In the genomic region with DNA sequence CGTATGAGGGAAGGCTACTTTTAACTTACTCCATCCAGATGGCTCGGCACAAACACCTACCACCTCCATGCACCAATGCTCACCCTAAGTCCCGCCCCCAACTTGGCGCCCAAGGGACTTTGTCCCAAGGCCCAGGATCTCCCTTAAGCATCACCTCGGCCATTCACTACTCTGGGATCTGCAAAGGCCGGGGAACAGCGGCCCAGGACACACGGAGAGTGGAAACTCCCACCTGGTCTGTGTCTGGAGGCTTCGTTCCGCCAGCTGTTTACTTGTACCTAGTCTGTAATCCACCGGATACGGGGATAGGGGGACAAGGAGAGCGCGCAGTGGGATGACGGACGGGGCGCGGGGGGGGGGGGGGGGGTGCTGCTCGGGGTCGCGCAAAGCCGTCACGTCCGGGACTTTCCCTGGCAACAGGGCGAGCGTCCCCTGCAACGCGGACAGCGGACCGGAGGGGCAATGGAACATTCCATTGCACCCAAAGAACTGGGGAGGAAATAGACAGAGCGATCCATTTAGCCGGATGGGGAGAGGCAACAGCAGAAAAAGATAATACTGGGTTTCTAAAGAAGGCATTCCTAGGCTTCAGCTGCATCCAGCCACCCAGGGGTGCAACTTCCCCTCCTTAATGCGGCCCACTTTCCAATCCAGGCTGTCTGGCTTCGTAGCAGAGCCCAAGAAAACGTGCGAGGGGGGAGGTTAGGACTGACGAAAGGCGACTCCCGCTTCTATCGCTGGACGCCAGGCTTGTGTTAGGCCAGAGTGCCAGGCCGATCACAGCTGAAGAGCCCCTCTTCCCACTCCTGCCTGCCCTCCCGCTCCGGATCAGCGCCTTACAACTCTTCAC, we compare ENCODE assay signal across 8 mouse cellular contexts. TPM values are rescaled to one million over a fixed set of nuclear protein-coding genes. Genes with fewer than 3 reads are reported as not detected.
DNase-seq lines count a peak whose midpoint lies in the region; ATAC-seq and TF ChIP-seq lines count a peak whose summit lies in the region.

No protein-coding gene starts in this region.

- H3K9me3 ChIP-seq in embryonic facial prominence, embryonic 13.5 days, result no peaks in the 10 kb centered on the region
- H3K9me3 ChIP-seq in limb, embryonic 12.5 days, result no peaks in the 10 kb centered on the region
- H3K9me3 ChIP-seq in midbrain, embryonic 13.5 days, result no peaks in the 10 kb centered on the region

- peak; percentile 31; the same call in 1 of the 2 replicates for TF ChIP-seq POLR2A in small intestine, adult 2 months (IDR thresholded peaks at IDR 0.05; ENCODE audit: low read depth, low read length)

- H3K36me3 ChIP-seq in embryonic facial prominence, embryonic 13.5 days, result peaks cover 24% of the 10 kb centered on the region
- H3K36me3 ChIP-seq in limb, embryonic 12.5 days, result peaks cover 29% of the 10 kb centered on the region
- H3K36me3 ChIP-seq in midbrain, embryonic 13.5 days, result peaks cover 9% of the 10 kb centered on the region
- H3K36me3 ChIP-seq in small intestine, adult 2 months (ENCODE audit: control insufficient read depth, insufficient read depth, low read length), result peaks cover 7% of the 10 kb centered on the region

- H3K9ac ChIP-seq in embryonic facial prominence, embryonic 13.5 days, result peak overlapping the region; percentile 83
- H3K9ac ChIP-seq in limb, embryonic 12.5 days (replicated peaks), result peak overlapping the region; percentile 73
- peak overlapping the region; percentile 83 for H3K9ac ChIP-seq in midbrain, embryonic 13.5 days (replicated peaks)

- no peak for TF ChIP-seq CTCF in small intestine, adult 2 months (IDR thresholded peaks at IDR 0.05; ENCODE audit: extremely low read depth, insufficient read length, insufficient replicate concordance, low read depth, low read length)

- peak overlapping the region; percentile 91 for H3K4me2 ChIP-seq in embryonic facial prominence, embryonic 13.5 days
- H3K4me2 ChIP-seq in limb, embryonic 12.5 days, result peak overlapping the region; percentile 87
- H3K4me2 ChIP-seq in midbrain, embryonic 13.5 days (replicated peaks), result peak overlapping the region; percentile 91

- H3K27me3 ChIP-seq in embryonic facial prominence, embryonic 13.5 days, result peaks cover 31% of the 10 kb centered on the region
- H3K27me3 ChIP-seq in limb, embryonic 12.5 days, result peaks cover 40% of the 10 kb centered on the region
- peaks cover 25% of the 10 kb centered on the region for H3K27me3 ChIP-seq in midbrain, embryonic 13.5 days
- peaks cover 14% of the 10 kb centered on the region for H3K27me3 ChIP-seq in small intestine, adult 2 months (ENCODE audit: control insufficient read depth, insufficient read depth, low read length)

- ATAC-seq in embryonic facial prominence, embryonic 13.5 days (ENCODE audit: insufficient number of reproducible peaks, insufficient read depth, low FRiP score, low TSS enrichment, low read depth), result peak; percentile 67; the same call in 1 of the 2 replicates
- peak; percentile 73 for ATAC-seq in limb, embryonic 12.5 days (ENCODE audit: insufficient number of reproducible peaks, insufficient read depth, low FRiP score, low TSS enrichment, low read depth)
- ATAC-seq in midbrain, embryonic 13.5 days, result peak; percentile 76

- DNase-seq in 3134 (ENCODE audit: extremely low read depth, insufficient read length, low spot score), result peak; percentile 85
- peak; percentile 87 for DNase-seq in adrenal gland, postnatal 25 days
- peak; percentile 90 to 94 for DNase-seq in heart, adult 18-20 months
- DNase-seq in kidney, adult 11 months, result peak; percentile 91

- peak overlapping the region; percentile 82 for H3K4me3 ChIP-seq in embryonic facial prominence, embryonic 13.5 days
- peak overlapping the region; percentile 76 for H3K4me3 ChIP-seq in limb, embryonic 12.5 days (replicated peaks)
- peak overlapping the region; percentile 80 for H3K4me3 ChIP-seq in midbrain, embryonic 13.5 days (replicated peaks)
- H3K4me3 ChIP-seq in small intestine, adult 2 months (ENCODE audit: low read depth, low read length), result peak overlapping the region; percentile 74

- H3K4me1 ChIP-seq in embryonic facial prominence, embryonic 13.5 days, result peaks cover 58% of the 10 kb centered on the region
- H3K4me1 ChIP-seq in limb, embryonic 12.5 days (replicated peaks), result peaks cover 53% of the 10 kb centered on the region
- peaks cover 63% of the 10 kb centered on the region for H3K4me1 ChIP-seq in midbrain, embryonic 13.5 days (replicated peaks)
- peaks cover 13% of the 10 kb centered on the region for H3K4me1 ChIP-seq in small intestine, adult 2 months (ENCODE audit: control insufficient read depth, insufficient read depth, insufficient read length, low read length)

- WGBS in embryonic facial prominence, embryonic 13.5 days, result under 1% methylated on average over 40 of the region's 45 CpGs
- under 1% methylated on average over 43 of the region's 45 CpGs for WGBS in limb, embryonic 12.5 days
- WGBS in midbrain, embryonic 13.5 days, result under 1% methylated on average over 44 of the region's 45 CpGs
- WGBS in small intestine, adult 2 months, result 1% methylated on average over 43 of the region's 45 CpGs

- peak overlapping the region; percentile 97 for H3K27ac ChIP-seq in embryonic facial prominence, embryonic 13.5 days
- H3K27ac ChIP-seq in limb, embryonic 12.5 days, result peak overlapping the region; percentile 90
- H3K27ac ChIP-seq in midbrain, embryonic 13.5 days, result peak overlapping the region; percentile 94
- H3K27ac ChIP-seq in small intestine, adult 2 months (ENCODE audit: insufficient read depth, low read depth, low read length), result peak overlapping the region; percentile 89

RNA-seq across cellular contexts. Expression of a gene that starts 1.0 kb away (rescaled TPM):
- 56.9 and 61.1 TPM in 2 replicates for total RNA-seq in adrenal gland, postnatal 25 days (2021)
- polyA plus RNA-seq in embryonic facial prominence, embryonic 13.5 days (2015; fragmentation: Nextera tagmentation; extraction: Ambion mirVana), result 21.6 and 22.2 TPM in 2 replicates
- 10 to 100 TPM; 55.5 to 55.8 TPM for total RNA-seq in heart, adult 18-20 months (2021)
- polyA plus RNA-seq in limb, embryonic 12.5 days (2016; fragmentation: Nextera tagmentation; extraction: Ambion mirVana), result 15.9 and 17.6 TPM in 2 replicates
- polyA plus RNA-seq in midbrain, embryonic 13.5 days (2015; fragmentation: Nextera tagmentation; extraction: Ambion mirVana), result 22.3 and 23.3 TPM in 2 replicates
- polyA plus RNA-seq in small intestine, adult 2 months (2012; rRNA removed), result 17.3 and 22.0 TPM in 2 replicates

RNA-seq across cellular contexts. Expression of a gene that starts 2.0 kb away (rescaled TPM):
- 10.8 and 13.5 TPM in 2 replicates for total RNA-seq in adrenal gland, postnatal 25 days (2021)
- polyA plus RNA-seq in embryonic facial prominence, embryonic 13.5 days (2015; fragmentation: Nextera tagmentation; extraction: Ambion mirVana), result 0.55 and 0.78 TPM in 2 replicates
- 1 to 10 TPM in 1 of 2 experiments, under 1 TPM in 1; 0.93 to 1.5 TPM for total RNA-seq in heart, adult 18-20 months (2021)
- polyA plus RNA-seq in limb, embryonic 12.5 days (2016; fragmentation: Nextera tagmentation; extraction: Ambion mirVana), result 0.20 and 0.28 TPM in 2 replicates
- polyA plus RNA-seq in midbrain, embryonic 13.5 days (2015; fragmentation: Nextera tagmentation; extraction: Ambion mirVana), result 7.4 and 7.5 TPM in 2 replicates
- polyA plus RNA-seq in small intestine, adult 2 months (2012; rRNA removed), result 5.5 and 8.0 TPM in 2 replicates

RNA-seq across cellular contexts. Expression of a gene that starts 11.5 kb away (rescaled TPM):
- total RNA-seq in adrenal gland, postnatal 25 days (2021), result 3.0 and 3.8 TPM in 2 replicates
- 7.5 and 10.2 TPM in 2 replicates for polyA plus RNA-seq in embryonic facial prominence, embryonic 13.5 days (2015; fragmentation: Nextera tagmentation; extraction: Ambion mirVana)
- 1 to 10 TPM in 1 of 2 experiments, under 1 TPM in 1; 0.85 to 1.1 TPM for total RNA-seq in heart, adult 18-20 months (2021)
- polyA plus RNA-seq in limb, embryonic 12.5 days (2016; fragmentation: Nextera tagmentation; extraction: Ambion mirVana), result 3.0 and 3.4 TPM in 2 replicates
- 6.8 and 8.6 TPM in 2 replicates for polyA plus RNA-seq in midbrain, embryonic 13.5 days (2015; fragmentation: Nextera tagmentation; extraction: Ambion mirVana)
- polyA plus RNA-seq in small intestine, adult 2 months (2012; rRNA removed), result 1.8 and 2.3 TPM in 2 replicates

RNA-seq across cellular contexts. Expression of a gene that starts 17.2 kb away (rescaled TPM):
- 13.4 TPM in 2 replicates for total RNA-seq in adrenal gland, postnatal 25 days (2021)
- 15.0 and 18.0 TPM in 2 replicates for polyA plus RNA-seq in embryonic facial prominence, embryonic 13.5 days (2015; fragmentation: Nextera tagmentation; extraction: Ambion mirVana)
- total RNA-seq in heart, adult 18-20 months (2021), result 1 to 10 TPM; 5.8 to 6.5 TPM
- polyA plus RNA-seq in limb, embryonic 12.5 days (2016; fragmentation: Nextera tagmentation; extraction: Ambion mirVana), result 14.0 and 19.5 TPM in 2 replicates
- polyA plus RNA-seq in midbrain, embryonic 13.5 days (2015; fragmentation: Nextera tagmentation; extraction: Ambion mirVana), result 17.0 and 18.9 TPM in 2 replicates
- polyA plus RNA-seq in small intestine, adult 2 months (2012; rRNA removed), result 2.5 and 9.3 TPM in 2 replicates

RNA-seq across cellular contexts. Expression of a gene that starts 19.6 kb away (rescaled TPM):
- total RNA-seq in adrenal gland, postnatal 25 days (2021), result 50.4 and 52.5 TPM in 2 replicates
- polyA plus RNA-seq in embryonic facial prominence, embryonic 13.5 days (2015; fragmentation: Nextera tagmentation; extraction: Ambion mirVana), result 97.8 and 106 TPM in 2 replicates
- 10 to 100 TPM; 15.5 to 17.2 TPM for total RNA-seq in heart, adult 18-20 months (2021)
- polyA plus RNA-seq in limb, embryonic 12.5 days (2016; fragmentation: Nextera tagmentation; extraction: Ambion mirVana), result 94.8 and 103 TPM in 2 replicates
- 118 and 122 TPM in 2 replicates for polyA plus RNA-seq in midbrain, embryonic 13.5 days (2015; fragmentation: Nextera tagmentation; extraction: Ambion mirVana)
- 26.6 and 48.0 TPM in 2 replicates for polyA plus RNA-seq in small intestine, adult 2 months (2012; rRNA removed)

Comparison
In these comparisons a context has a peak if more than half of its experiments do, and no peak if none do; other contexts are left out.
1. Peak in every context shown above with its lines: DNase-seq, ATAC-seq, H3K4me3 ChIP-seq and H3K27ac ChIP-seq.